Mouse (Mus musculus): ENCODE results near the gene Mecom. TPM values are rescaled to one million over a fixed set of nuclear protein-coding genes. Genes with fewer than 3 reads are reported as not detected.

Mecom gene
- polyA plus RNA-seq, 1 experiment from 2014 or later = 13.7 TPM

GRCm38 (mm10) chr3:30306080-30306479 is 241.7 kb downstream of the Mecom start:
- Histone ChIP-seq H3K27ac (no peak overlapping the region), H3K4me3 (replicated peaks; ENCODE audit: low read length) (no peak overlapping the region), H3K36me3 (replicated peaks; ENCODE audit: control insufficient read depth, insufficient read depth) (no peaks in the 10 kb centered on the region), H3K4me2 (replicated peaks) (no peak overlapping the region), H3K4me1 (replicated peaks; ENCODE audit: control insufficient read depth, insufficient read depth, low read length) (no peaks in the 10 kb centered on the region), H3K9ac (no peak overlapping the region), H3K9me3 (ENCODE audit: control insufficient read depth, low read length) (no peaks in the 10 kb centered on the region), H3K27me3 (ENCODE audit: control insufficient read depth, insufficient read depth, low read length) (peaks cover 4% of the 10 kb centered on the region; the same call in 1 of the 2 replicates)
- ATAC-seq (ENCODE audit: low FRiP score) (no peak), DNase-seq (ENCODE audit: low spot score) (no peak)
- WGBS = 54% methylated on average over 3 of the region's 3 CpGs

- no peaks in the 10 kb centered on the region for H3K36me3 ChIP-seq (replicated peaks; ENCODE audit: control insufficient read depth, insufficient read depth)
- peaks cover 10% of the 10 kb centered on the region; the same call in 1 of the 2 replicates for H3K4me1 ChIP-seq (replicated peaks; ENCODE audit: control insufficient read depth, insufficient read depth, low read length)
- ATAC-seq (ENCODE audit: low FRiP score) (peak; percentile 42; the same call in 1 of the 2 replicates), DNase-seq (ENCODE audit: low spot score) (peak; percentile 54)
- H3K4me2 ChIP-seq (replicated peaks) = no peak overlapping the region
- no peak overlapping the region for H3K27ac ChIP-seq
- H3K4me3 ChIP-seq (replicated peaks; ENCODE audit: low read length) = no peak overlapping the region
- no peaks in the 10 kb centered on the region for H3K9me3 ChIP-seq (ENCODE audit: control insufficient read depth, low read length)
- WGBS = 23% methylated on average over 1 of the region's 1 CpGs
- no peak overlapping the region for H3K9ac ChIP-seq
- no peaks in the 10 kb centered on the region for H3K27me3 ChIP-seq (ENCODE audit: control insufficient read depth, insufficient read depth, low read length)
Measured at GRCm38 (mm10) chr3:30299460-30299859, 248.3 kb downstream of the Mecom start.

GRCm38 (mm10) chr3:30294433-30294832 is 253.4 kb downstream of the Mecom start:
- Histone ChIP-seq H3K27me3 (ENCODE audit: control insufficient read depth, insufficient read depth, low read length) (no peaks in the 10 kb centered on the region), H3K9ac (no peak overlapping the region), H3K4me2 (replicated peaks) (no peak overlapping the region), H3K9me3 (ENCODE audit: control insufficient read depth, low read length) (no peaks in the 10 kb centered on the region), H3K4me3 (replicated peaks; ENCODE audit: low read length) (no peak overlapping the region), H3K27ac (no peak overlapping the region), H3K4me1 (replicated peaks; ENCODE audit: control insufficient read depth, insufficient read depth, low read length) (0 out of 2 replicates have a peak, but pooled peaks cover 1% of the 10 kb centered on the region), H3K36me3 (replicated peaks; ENCODE audit: control insufficient read depth, insufficient read depth) (no peaks in the 10 kb centered on the region)
- WGBS = 80% methylated on average over 5 of the region's 5 CpGs
- no peak for DNase-seq (ENCODE audit: low spot score)
- ATAC-seq (ENCODE audit: low FRiP score) = no peak

- Histone ChIP-seq H3K9ac (no peak overlapping the region), H3K36me3 (replicated peaks; ENCODE audit: control insufficient read depth, insufficient read depth) (no peaks in the 10 kb centered on the region), H3K4me1 (replicated peaks; ENCODE audit: control insufficient read depth, insufficient read depth, low read length) (peaks cover 12% of the 10 kb centered on the region), H3K9me3 (ENCODE audit: control insufficient read depth, low read length) (no peaks in the 10 kb centered on the region), H3K27ac (no peak overlapping the region), H3K4me2 (replicated peaks) (no peak overlapping the region), H3K27me3 (ENCODE audit: control insufficient read depth, insufficient read depth, low read length) (no peaks in the 10 kb centered on the region), H3K4me3 (replicated peaks; ENCODE audit: low read length) (no peak overlapping the region)
- ATAC-seq (ENCODE audit: low FRiP score) (no peak), DNase-seq (ENCODE audit: low spot score) (no peak)
- 30% methylated on average over 4 of the region's 4 CpGs for WGBS
Measured at GRCm38 (mm10) chr3:30286529-30286928, 261.3 kb downstream of the Mecom start.

- H3K27ac ChIP-seq = no peak overlapping the region
- H3K9ac ChIP-seq = no peak overlapping the region
- no peak overlapping the region for H3K4me2 ChIP-seq (replicated peaks)
- no peaks in the 10 kb centered on the region for H3K36me3 ChIP-seq (replicated peaks; ENCODE audit: control insufficient read depth, insufficient read depth)
- 85% methylated on average over 4 of the region's 4 CpGs for WGBS
- DNase-seq (ENCODE audit: low spot score) (no peak), ATAC-seq (ENCODE audit: low FRiP score) (no peak)
- H3K9me3 ChIP-seq (ENCODE audit: control insufficient read depth, low read length) = no peaks in the 10 kb centered on the region
- H3K4me3 ChIP-seq (replicated peaks; ENCODE audit: low read length) = no peak overlapping the region
- H3K27me3 ChIP-seq (ENCODE audit: control insufficient read depth, insufficient read depth, low read length) = no peaks in the 10 kb centered on the region
- peaks cover 12% of the 10 kb centered on the region for H3K4me1 ChIP-seq (replicated peaks; ENCODE audit: control insufficient read depth, insufficient read depth, low read length)
Measured at GRCm38 (mm10) chr3:30284094-30284493, 263.7 kb downstream of the Mecom start.

- Histone ChIP-seq H3K27me3 (ENCODE audit: control insufficient read depth, insufficient read depth, low read length) (no peaks in the 10 kb centered on the region), H3K27ac (no peak overlapping the region), H3K4me1 (replicated peaks; ENCODE audit: control insufficient read depth, insufficient read depth, low read length) (peaks cover 12% of the 10 kb centered on the region), H3K4me2 (replicated peaks) (no peak overlapping the region), H3K9ac (no peak overlapping the region), H3K4me3 (replicated peaks; ENCODE audit: low read length) (no peak overlapping the region), H3K36me3 (replicated peaks; ENCODE audit: control insufficient read depth, insufficient read depth) (no peaks in the 10 kb centered on the region), H3K9me3 (ENCODE audit: control insufficient read depth, low read length) (no peaks in the 10 kb centered on the region)
- DNase-seq (ENCODE audit: low spot score) (no peak), ATAC-seq (ENCODE audit: low FRiP score) (no peak)
- WGBS = 86% methylated on average over 5 of the region's 5 CpGs
Measured at GRCm38 (mm10) chr3:30283562-30283961, 264.2 kb downstream of the Mecom start.

GRCm38 (mm10) chr3:30277569-30277968 is 270.2 kb downstream of the Mecom start:
- Histone ChIP-seq H3K4me3 (replicated peaks; ENCODE audit: low read length) (no peak overlapping the region), H3K4me1 (replicated peaks; ENCODE audit: control insufficient read depth, insufficient read depth, low read length) (no peaks in the 10 kb centered on the region), H3K4me2 (replicated peaks) (no peak overlapping the region), H3K36me3 (replicated peaks; ENCODE audit: control insufficient read depth, insufficient read depth) (no peaks in the 10 kb centered on the region), H3K9me3 (ENCODE audit: control insufficient read depth, low read length) (no peaks in the 10 kb centered on the region), H3K27me3 (ENCODE audit: control insufficient read depth, insufficient read depth, low read length) (no peaks in the 10 kb centered on the region), H3K9ac (no peak overlapping the region), H3K27ac (no peak overlapping the region)
- DNase-seq (ENCODE audit: low spot score) (no peak), ATAC-seq (ENCODE audit: low FRiP score) (no peak)
- WGBS = 55% methylated on average over 10 of the region's 10 CpGs

- no peak overlapping the region for H3K4me2 ChIP-seq (replicated peaks)
- no peak overlapping the region for H3K27ac ChIP-seq
- H3K4me3 ChIP-seq (replicated peaks; ENCODE audit: low read length) = no peak overlapping the region
- 69% methylated on average over 8 of the region's 8 CpGs for WGBS
- no peak for DNase-seq (ENCODE audit: low spot score)
- H3K27me3 ChIP-seq (ENCODE audit: control insufficient read depth, insufficient read depth, low read length) = no peaks in the 10 kb centered on the region
- no peak overlapping the region for H3K9ac ChIP-seq
- no peaks in the 10 kb centered on the region for H3K36me3 ChIP-seq (replicated peaks; ENCODE audit: control insufficient read depth, insufficient read depth)
- H3K4me1 ChIP-seq (replicated peaks; ENCODE audit: control insufficient read depth, insufficient read depth, low read length) = no peaks in the 10 kb centered on the region
- H3K9me3 ChIP-seq (ENCODE audit: control insufficient read depth, low read length) = no peaks in the 10 kb centered on the region
- no peak for ATAC-seq (ENCODE audit: low FRiP score)
Measured at GRCm38 (mm10) chr3:30276099-30276498, 271.7 kb downstream of the Mecom start.

- no peak for ATAC-seq (ENCODE audit: low FRiP score)
- no peaks in the 10 kb centered on the region for H3K9me3 ChIP-seq (ENCODE audit: control insufficient read depth, low read length)
- 74% methylated on average over 3 of the region's 3 CpGs for WGBS
Measured at GRCm38 (mm10) chr3:30269253-30269652, 278.6 kb downstream of the Mecom start.

GRCm38 (mm10) chr3:30260945-30261344 is 286.9 kb downstream of the Mecom start:
- Histone ChIP-seq H3K4me2 (replicated peaks) (no peak overlapping the region), H3K4me3 (replicated peaks; ENCODE audit: low read length) (no peak overlapping the region), H3K4me1 (replicated peaks; ENCODE audit: control insufficient read depth, insufficient read depth, low read length) (no peaks in the 10 kb centered on the region), H3K9me3 (ENCODE audit: control insufficient read depth, low read length) (no peaks in the 10 kb centered on the region), H3K27me3 (ENCODE audit: control insufficient read depth, insufficient read depth, low read length) (no peaks in the 10 kb centered on the region), H3K27ac (no peak overlapping the region), H3K9ac (no peak overlapping the region), H3K36me3 (replicated peaks; ENCODE audit: control insufficient read depth, insufficient read depth) (no peaks in the 10 kb centered on the region)
- WGBS = 46% methylated on average over 4 of the region's 4 CpGs
- no peak for ATAC-seq (ENCODE audit: low FRiP score)
- DNase-seq (ENCODE audit: low spot score) = no peak

More at GRCm38 (mm10) chr3:30269253-30269652, 278.6 kb downstream of the Mecom start:
- H3K4me3 ChIP-seq (replicated peaks; ENCODE audit: low read length) = no peak overlapping the region
- no peak for DNase-seq (ENCODE audit: low spot score)
- no peaks in the 10 kb centered on the region for H3K27me3 ChIP-seq (ENCODE audit: control insufficient read depth, insufficient read depth, low read length)
- no peaks in the 10 kb centered on the region for H3K36me3 ChIP-seq (replicated peaks; ENCODE audit: control insufficient read depth, insufficient read depth)
- H3K27ac ChIP-seq = no peak overlapping the region
- H3K4me1 ChIP-seq (replicated peaks; ENCODE audit: control insufficient read depth, insufficient read depth, low read length) = no peaks in the 10 kb centered on the region
- H3K4me2 ChIP-seq (replicated peaks) = no peak overlapping the region
- H3K9ac ChIP-seq = no peak overlapping the region

Measured in hindbrain, embryonic 14.5 days (tissue).